Mouse (Mus musculus): ENCODE measurements at regions not wholly inside any gene's neighbourhood (a gene's known extent, or its start where the extent isn't known, plus 50 kb on each side); places are given as distances from the start of the nearest gene placed in this dataset.

DNA sequence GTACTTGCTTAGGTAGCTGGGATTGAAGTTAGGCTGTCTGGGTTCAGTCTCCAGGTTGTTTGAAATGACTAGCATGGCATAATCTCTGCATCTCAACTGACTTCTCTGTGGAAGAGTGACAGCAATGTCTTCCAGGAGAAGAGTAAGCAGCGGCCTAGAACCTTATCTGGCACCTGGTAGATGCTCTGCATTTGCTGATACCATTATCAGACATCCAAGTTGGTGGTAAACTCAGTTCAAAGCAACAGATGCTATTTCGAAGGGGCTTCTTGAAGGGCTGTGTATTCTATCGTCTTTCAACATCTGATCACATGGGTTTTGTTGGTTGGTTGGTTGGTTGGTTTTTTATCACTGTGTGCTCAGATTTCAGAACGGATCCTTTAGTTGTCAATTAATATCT, 424.7 kb upstream of the Adgrl2 start:
- DNase-seq (ENCODE audit: low spot score), result no peak
- WGBS, result 88% methylated on average over 4 of the region's 4 CpGs

DNA sequence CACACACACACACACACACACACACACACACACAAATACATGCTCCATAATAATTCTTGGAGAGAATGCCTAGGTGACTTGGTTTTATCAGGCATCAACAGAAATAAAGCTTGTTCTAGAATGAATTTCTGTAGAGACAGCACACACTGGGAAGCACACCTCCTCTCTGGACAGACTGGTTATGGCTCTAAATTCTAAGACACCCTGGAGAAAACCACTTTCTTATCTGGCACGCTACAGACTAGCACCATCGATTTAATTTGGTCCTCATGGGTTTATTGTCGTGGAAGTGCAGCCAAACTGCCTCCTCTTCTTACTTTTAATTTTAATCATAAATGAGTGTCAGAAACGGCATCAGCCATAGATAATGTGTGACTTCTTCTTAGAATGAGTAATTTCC, 422.8 kb upstream of the Adgrl2 start:
- ATAC-seq (replicated peaks; ENCODE audit: low FRiP score, low read depth), result no peak
- Histone ChIP-seq H3K4me2 (ENCODE audit: low read length) (no peak overlapping the region), H3K9ac (ENCODE audit: low read depth, low read length) (no peak overlapping the region), H3K9me3 (replicated peaks; ENCODE audit: low read length) (no peaks in the 10 kb centered on the region), H3K27me3 (ENCODE audit: insufficient read depth, low read length) (no peaks in the 10 kb centered on the region), H3K4me1 (replicated peaks; ENCODE audit: insufficient read depth, low read length) (no peaks in the 10 kb centered on the region), H3K36me3 (ENCODE audit: insufficient read depth, low read length) (no peaks in the 10 kb centered on the region), H3K27ac (no peak overlapping the region), H3K4me3 (replicated peaks; ENCODE audit: low read depth, low read length) (no peak overlapping the region)
- TF ChIP-seq CTCF (IDR thresholded peaks at IDR 0.05; ENCODE audit: low read depth), result no peak
- 73% methylated on average over 4 of the region's 4 CpGs for WGBS
- no peak for DNase-seq (ENCODE audit: low spot score)

More for the DNA sequence above, 424.7 kb upstream of the Adgrl2 start:
- H3K9ac ChIP-seq (ENCODE audit: low read depth, low read length), result no peak overlapping the region
- TF ChIP-seq CTCF (IDR thresholded peaks at IDR 0.05; ENCODE audit: low read depth), result no peak
- H3K36me3 ChIP-seq (ENCODE audit: insufficient read depth, low read length), result no peaks in the 10 kb centered on the region
- no peak overlapping the region for H3K4me3 ChIP-seq (replicated peaks; ENCODE audit: low read depth, low read length)
- no peaks in the 10 kb centered on the region for H3K4me1 ChIP-seq (replicated peaks; ENCODE audit: insufficient read depth, low read length)
- no peak for ATAC-seq (replicated peaks; ENCODE audit: low FRiP score, low read depth)
- no peak overlapping the region for H3K27ac ChIP-seq
- no peaks in the 10 kb centered on the region for H3K9me3 ChIP-seq (replicated peaks; ENCODE audit: low read length)
- no peaks in the 10 kb centered on the region for H3K27me3 ChIP-seq (ENCODE audit: insufficient read depth, low read length)
- H3K4me2 ChIP-seq (ENCODE audit: low read length), result no peak overlapping the region

GRCm38 (mm10) chr3:149410518-149410917, 420.2 kb upstream of the Adgrl2 start:
- Histone ChIP-seq H3K4me1 (replicated peaks; ENCODE audit: insufficient read depth, low read length) (no peaks in the 10 kb centered on the region), H3K4me3 (replicated peaks; ENCODE audit: low read depth, low read length) (no peak overlapping the region), H3K36me3 (ENCODE audit: insufficient read depth, low read length) (no peaks in the 10 kb centered on the region), H3K27ac (no peak overlapping the region), H3K27me3 (ENCODE audit: insufficient read depth, low read length) (no peaks in the 10 kb centered on the region), H3K9me3 (replicated peaks; ENCODE audit: low read length) (no peaks in the 10 kb centered on the region), H3K4me2 (ENCODE audit: low read length) (no peak overlapping the region), H3K9ac (ENCODE audit: low read depth, low read length) (no peak overlapping the region)
- no peak for TF ChIP-seq CTCF (IDR thresholded peaks at IDR 0.05; ENCODE audit: low read depth)
- ATAC-seq (replicated peaks; ENCODE audit: low FRiP score, low read depth), result no peak
- 84% methylated on average over 2 of the region's 2 CpGs for WGBS
- DNase-seq (ENCODE audit: low spot score), result no peak

DNA sequence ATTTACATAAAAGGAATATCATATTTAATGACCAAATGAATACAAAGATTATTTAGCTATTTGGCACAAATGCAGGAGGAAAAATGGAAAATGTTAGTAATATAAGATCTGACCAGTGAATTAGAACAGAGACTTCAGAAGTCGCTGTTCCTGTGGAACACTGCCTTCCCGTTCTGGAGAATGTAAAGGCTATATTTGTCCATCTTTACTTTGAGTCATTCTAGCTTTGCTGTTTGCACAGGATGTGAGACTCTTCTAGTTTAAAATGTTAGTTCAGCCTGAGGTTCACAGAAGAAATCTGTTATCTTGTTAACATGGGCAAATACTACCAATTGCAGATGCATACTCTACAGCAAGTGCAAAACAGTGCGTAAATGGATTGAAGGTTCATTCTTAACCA, 418.5 kb upstream of the Adgrl2 start:
- Histone ChIP-seq H3K4me3 (replicated peaks; ENCODE audit: low read depth, low read length) (no peak overlapping the region), H3K9ac (ENCODE audit: low read depth, low read length) (no peak overlapping the region), H3K4me2 (ENCODE audit: low read length) (no peak overlapping the region), H3K27me3 (ENCODE audit: insufficient read depth, low read length) (no peaks in the 10 kb centered on the region), H3K36me3 (ENCODE audit: insufficient read depth, low read length) (no peaks in the 10 kb centered on the region), H3K9me3 (replicated peaks; ENCODE audit: low read length) (no peaks in the 10 kb centered on the region), H3K27ac (no peak overlapping the region), H3K4me1 (replicated peaks; ENCODE audit: insufficient read depth, low read length) (no peaks in the 10 kb centered on the region)
- WGBS, result 79% methylated on average over 3 of the region's 3 CpGs
- no peak for DNase-seq (ENCODE audit: low spot score)
- no peak for TF ChIP-seq CTCF (IDR thresholded peaks at IDR 0.05; ENCODE audit: low read depth)
- no peak for ATAC-seq (replicated peaks; ENCODE audit: low FRiP score, low read depth)

DNA sequence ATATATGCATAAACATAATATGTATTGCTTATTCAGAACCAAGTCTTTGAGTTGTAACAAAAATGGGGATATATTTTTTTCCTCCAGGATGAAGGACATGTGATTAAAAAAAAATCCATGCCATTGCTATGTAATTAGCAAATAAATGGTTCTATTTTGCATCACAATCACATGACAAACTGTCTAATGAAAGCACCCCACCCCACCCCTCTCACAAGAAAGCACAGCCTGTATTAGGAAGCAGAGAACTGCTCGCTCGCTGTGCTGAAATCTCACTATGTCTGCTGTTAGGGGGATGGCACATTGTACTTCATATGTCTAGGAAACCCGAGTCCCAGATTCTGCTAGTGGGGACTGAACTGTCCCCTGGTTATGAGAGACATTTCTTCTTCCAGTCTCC, 415.5 kb upstream of the Adgrl2 start:
- Histone ChIP-seq H3K27me3 (ENCODE audit: insufficient read depth, low read length) (no peaks in the 10 kb centered on the region), H3K27ac (no peak overlapping the region), H3K4me3 (replicated peaks; ENCODE audit: low read depth, low read length) (no peak overlapping the region), H3K9ac (ENCODE audit: low read depth, low read length) (no peak overlapping the region), H3K36me3 (ENCODE audit: insufficient read depth, low read length) (no peaks in the 10 kb centered on the region), H3K9me3 (replicated peaks; ENCODE audit: low read length) (no peaks in the 10 kb centered on the region), H3K4me2 (ENCODE audit: low read length) (no peak overlapping the region), H3K4me1 (replicated peaks; ENCODE audit: insufficient read depth, low read length) (no peaks in the 10 kb centered on the region)
- ATAC-seq (replicated peaks; ENCODE audit: low FRiP score, low read depth), result no peak
- DNase-seq (ENCODE audit: low spot score), result no peak
- 71% methylated on average over 3 of the region's 3 CpGs for WGBS
- TF ChIP-seq CTCF (IDR thresholded peaks at IDR 0.05; ENCODE audit: low read depth), result no peak

- no peaks in the 10 kb centered on the region for H3K9me3 ChIP-seq (replicated peaks; ENCODE audit: low read length)
- 89% methylated on average over 14 of the region's 14 CpGs for WGBS
- no peak overlapping the region for H3K4me3 ChIP-seq (replicated peaks; ENCODE audit: low read depth, low read length)
These were observed 414.3 kb upstream of the Adgrl2 start for GRCm38 (mm10) chr3:149404691-149405090.

GRCm38 (mm10) chr3:149402496-149402895, 412.1 kb upstream of the Adgrl2 start:
- H3K4me3 ChIP-seq (replicated peaks; ENCODE audit: low read depth, low read length), result no peak overlapping the region
- 73% methylated on average over 9 of the region's 9 CpGs for WGBS
- no peaks in the 10 kb centered on the region for H3K27me3 ChIP-seq (ENCODE audit: insufficient read depth, low read length)
- ATAC-seq (replicated peaks; ENCODE audit: low FRiP score, low read depth) (no peak), DNase-seq (ENCODE audit: low spot score) (no peak)
- no peak overlapping the region for H3K4me2 ChIP-seq (ENCODE audit: low read length)
- H3K9ac ChIP-seq (ENCODE audit: low read depth, low read length), result no peak overlapping the region
- no peaks in the 10 kb centered on the region for H3K4me1 ChIP-seq (replicated peaks; ENCODE audit: insufficient read depth, low read length)
- no peaks in the 10 kb centered on the region for H3K36me3 ChIP-seq (ENCODE audit: insufficient read depth, low read length)
- H3K27ac ChIP-seq, result no peak overlapping the region
- TF ChIP-seq CTCF (IDR thresholded peaks at IDR 0.05; ENCODE audit: low read depth), result no peak
- H3K9me3 ChIP-seq (replicated peaks; ENCODE audit: low read length), result no peaks in the 10 kb centered on the region

More at GRCm38 (mm10) chr3:149404691-149405090, 414.3 kb upstream of the Adgrl2 start:
- Histone ChIP-seq H3K27me3 (ENCODE audit: insufficient read depth, low read length) (no peaks in the 10 kb centered on the region), H3K27ac (no peak overlapping the region), H3K9ac (ENCODE audit: low read depth, low read length) (no peak overlapping the region), H3K4me1 (replicated peaks; ENCODE audit: insufficient read depth, low read length) (no peaks in the 10 kb centered on the region), H3K4me2 (ENCODE audit: low read length) (no peak overlapping the region), H3K36me3 (ENCODE audit: insufficient read depth, low read length) (no peaks in the 10 kb centered on the region)
- ATAC-seq (replicated peaks; ENCODE audit: low FRiP score, low read depth) (no peak), DNase-seq (ENCODE audit: low spot score) (no peak)
- TF ChIP-seq CTCF (IDR thresholded peaks at IDR 0.05; ENCODE audit: low read depth), result no peak

All from kidney, postnatal 0 days (tissue).